In the genomic region with DNA sequence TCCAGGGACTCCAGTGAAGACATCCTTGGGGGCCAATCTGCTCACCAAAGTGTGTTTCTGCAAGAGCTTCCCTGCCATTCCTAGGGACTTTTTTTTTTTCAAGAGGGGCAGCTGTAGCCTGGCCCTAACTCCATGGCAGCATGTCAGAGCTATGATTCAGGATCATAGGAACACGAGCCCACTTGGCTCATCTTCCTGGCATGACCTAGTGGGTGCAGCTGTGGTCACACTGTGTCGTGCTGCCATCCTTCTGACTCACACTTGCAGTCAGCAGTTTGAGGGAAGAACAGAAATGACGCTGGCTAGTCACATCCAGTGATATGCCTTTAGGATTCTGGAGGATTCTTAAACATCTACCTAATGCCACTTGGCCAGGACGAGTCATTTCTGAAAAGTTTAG, we compare ENCODE assay signal across 26 mouse cellular contexts.
DNase-seq lines count a peak whose midpoint lies in the region; ATAC-seq and TF ChIP-seq lines count a peak whose summit lies in the region.
"Had no signal": no experiment of that assay in that cellular context is flagged by ENCODE, and none has a peak within 500 bp of the region (broad histone marks: within the 10 kb centered on the region; RNA-seq: fewer than 3 reads in every experiment).

No protein-coding gene starts in this region.

- WGBS in midbrain, postnatal 0 days, result 85% methylated on average over 4 of the region's 4 CpGs
- WGBS in midbrain, embryonic 15.5 days, result 84% methylated on average over 4 of the region's 4 CpGs

- H3K4me2 ChIP-seq in midbrain, postnatal 0 days (ENCODE audit: low read depth, low read length, poor library complexity, severe bottlenecking), result no peak overlapping the region
- no peak overlapping the region for H3K4me2 ChIP-seq in midbrain, embryonic 15.5 days
- H3K4me2 ChIP-seq: embryonic facial prominence, embryonic 15.5 days; heart, embryonic 13.5 days; hindbrain, embryonic 13.5 days; limb, embryonic 13.5 days; liver, embryonic 12.5 days had no signal

- no peaks in the 10 kb centered on the region for H3K27me3 ChIP-seq in midbrain, postnatal 0 days (ENCODE audit: insufficient read depth, low read length)
- H3K27me3 ChIP-seq in midbrain, embryonic 15.5 days (replicated peaks), result no peaks in the 10 kb centered on the region
- H3K27me3 ChIP-seq: embryonic facial prominence, embryonic 15.5 days; heart, embryonic 13.5 days; hindbrain, embryonic 13.5 days; limb, embryonic 13.5 days; liver, embryonic 12.5 days; Patski had no signal

- no peak overlapping the region for H3K27ac ChIP-seq in midbrain, postnatal 0 days (ENCODE audit: low read depth, low read length)
- H3K27ac ChIP-seq in midbrain, embryonic 15.5 days, result no peak overlapping the region
- H3K27ac ChIP-seq: embryonic facial prominence, embryonic 15.5 days; forebrain, embryonic 10.5 days; heart, adult 2 months; heart, embryonic 13.5 days; hindbrain, embryonic 13.5 days; kidney, postnatal 0 days; limb, embryonic 13.5 days; liver, embryonic 12.5 days had no signal

- no peak overlapping the region for H3K9ac ChIP-seq in midbrain, postnatal 0 days (replicated peaks; ENCODE audit: low read length, poor library complexity, severe bottlenecking)
- H3K9ac ChIP-seq in midbrain, embryonic 15.5 days, result no peak overlapping the region
- H3K9ac ChIP-seq: embryonic facial prominence, embryonic 15.5 days; heart, embryonic 13.5 days; hindbrain, embryonic 13.5 days; limb, embryonic 13.5 days; liver, embryonic 12.5 days had no signal

- H3K4me3 ChIP-seq in midbrain, postnatal 0 days (ENCODE audit: low read depth, low read length), result no peak overlapping the region
- no peak overlapping the region for H3K4me3 ChIP-seq in midbrain, embryonic 15.5 days
- H3K4me3 ChIP-seq: embryonic facial prominence, embryonic 15.5 days; forebrain, embryonic 10.5 days; heart, adult 2 months; heart, embryonic 13.5 days; hindbrain, embryonic 13.5 days; limb, embryonic 13.5 days; liver, embryonic 12.5 days had no signal

- no peak for TF ChIP-seq CTCF in midbrain, postnatal 0 days (IDR thresholded peaks at IDR 0.05)

- no peaks in the 10 kb centered on the region for H3K9me3 ChIP-seq in midbrain, postnatal 0 days (ENCODE audit: low read length)
- H3K9me3 ChIP-seq in midbrain, embryonic 15.5 days, result no peaks in the 10 kb centered on the region
- H3K9me3 ChIP-seq: embryonic facial prominence, embryonic 15.5 days; forebrain, embryonic 10.5 days; heart, embryonic 13.5 days; hindbrain, embryonic 13.5 days; limb, embryonic 13.5 days; liver, embryonic 12.5 days had no signal

- H3K36me3 ChIP-seq in midbrain, postnatal 0 days (ENCODE audit: insufficient read depth, low read length), result no peaks in the 10 kb centered on the region
- no peaks in the 10 kb centered on the region for H3K36me3 ChIP-seq in midbrain, embryonic 15.5 days (replicated peaks)
- H3K36me3 ChIP-seq: embryonic facial prominence, embryonic 15.5 days; forebrain, embryonic 10.5 days; heart, embryonic 13.5 days; hindbrain, embryonic 13.5 days; limb, embryonic 13.5 days; liver, embryonic 12.5 days had no signal

- no peak for ATAC-seq in midbrain, postnatal 0 days (ENCODE audit: low FRiP score)
- ATAC-seq in midbrain, embryonic 15.5 days (replicated peaks), result no peak
- no peak for ATAC-seq in monocyte, adult 5-6 weeks (replicated peaks; ENCODE audit: insufficient number of reproducible peaks, low FRiP score, low TSS enrichment, poor library complexity, severe bottlenecking)
- ATAC-seq: CD4-positive, CD25-positive, alpha-beta regulatory T cell, adult 4 months; forebrain, embryonic 16.5 days; inflammation-experienced regulatory T-cells, adult 6 months; liver, embryonic 12.5 days; midbrain, embryonic 16.5 days; Patski had no signal

- H3K4me1 ChIP-seq in midbrain, postnatal 0 days (ENCODE audit: insufficient read depth, low read length), result no peaks in the 10 kb centered on the region
- H3K4me1 ChIP-seq in midbrain, embryonic 15.5 days, result no peaks in the 10 kb centered on the region
- H3K4me1 ChIP-seq: embryonic facial prominence, embryonic 15.5 days; forebrain, embryonic 10.5 days; heart, embryonic 13.5 days; hindbrain, embryonic 13.5 days; liver, embryonic 12.5 days had no signal

- intact Hi-C loops in gastrocnemius, postnatal 14 days (cut with DNase I; ENCODE audit: low total_unique reads), result no loop called here
- intact Hi-C loops in gastrocnemius, postnatal 36 days (cut with DNase I), result no loop called here

- DNase-seq in gastrocnemius, postnatal 14 days, result peak; percentile 42
- no peak for DNase-seq in gastrocnemius, postnatal 36 days
- peak; percentile 20 for DNase-seq in midbrain, postnatal 0 days (ENCODE audit: low spot score)
- DNase-seq in adipocyte (ENCODE audit: low spot score), result peak; percentile 10
- peak; percentile 5 for DNase-seq in skeletal muscle tissue, adult 2 months (ENCODE audit: low read depth, low spot score)
- DNase-seq: adrenal gland, adult 2 months; cerebellum, adult 8-10 months; heart, adult 2 months; kidney, adult 18-20 months; lung, adult 18-20 months; lung, postnatal 14 days; right cerebral cortex, postnatal 14 days had no signal

Comparison
In these comparisons a context has a peak if more than half of its experiments do, and no peak if none do; other contexts are left out.
1. DNase-seq: peak in gastrocnemius, postnatal 14 days (single experiment), midbrain, postnatal 0 days (single experiment), adipocyte (single experiment) and skeletal muscle tissue, adult 2 months (single experiment); none in gastrocnemius, postnatal 36 days (0 of 2).